Mouse (Mus musculus) bone marrow, adult 2 months (tissue): Measurements from ENCODE around the gene Sept10.

Experiments
- CTCF ChIP-seq: fragments of 200-500 bp; IDR thresholded peaks from 2 replicates; pipeline ENCODE4 v1.5.1; 2011; ENCODE audit warnings: low read length, control low read depth; ENCODE audit not compliant: control insufficient read depth, insufficient read depth
- POLR2A ChIP-seq: fragments of 200-500 bp; IDR thresholded peaks from 2 replicates; pipeline ENCODE4 v1.6.1; 2011; ENCODE audit warnings: low read depth, mild to moderate bottlenecking, control low read depth, low read length, borderline replicate concordance; ENCODE audit not compliant: control insufficient read depth

- TF ChIP-seq CTCF (no peak), POLR2A (no peak)
Observed at GRCm38 (mm10) chr10:59114535-59115291, 106.9 kb downstream of the Sept10 start.
